Mouse (Mus musculus): ENCODE data around the gene Exoc4.

Gene Exoc4

GRCm38 (mm10) chr6:33763245-33763644 lies 514.4 kb downstream of the Exoc4 start:
- no peak for DNase-seq (ENCODE audit: low read depth)

- no peak for DNase-seq (ENCODE audit: low read depth)
These were observed 515.1 kb downstream of the Exoc4 start for GRCm38 (mm10) chr6:33763970-33764369.

GRCm38 (mm10) chr6:33769251-33769650 lies 520.4 kb downstream of the Exoc4 start:
- DNase-seq (ENCODE audit: low read depth), result no peak

- no peak for DNase-seq (ENCODE audit: low read depth)
These were observed 521.1 kb downstream of the Exoc4 start for GRCm38 (mm10) chr6:33770021-33770420.

- DNase-seq (ENCODE audit: low read depth), result no peak
These were observed 523.8 kb downstream of the Exoc4 start for GRCm38 (mm10) chr6:33772551-33773315.

GRCm38 (mm10) chr6:33792604-33793003 lies 543.7 kb downstream of the Exoc4 start:
- DNase-seq (ENCODE audit: low read depth), result peak; percentile 9

- DNase-seq (ENCODE audit: low read depth), result no peak
These were observed 552.4 kb downstream of the Exoc4 start for GRCm38 (mm10) chr6:33801254-33801653.

GRCm38 (mm10) chr6:33803481-33804098 lies 554.7 kb downstream of the Exoc4 start:
- DNase-seq (ENCODE audit: low read depth), result no peak

- DNase-seq (ENCODE audit: low read depth), result peak; percentile 71
These were observed 555.9 kb downstream of the Exoc4 start for GRCm38 (mm10) chr6:33804775-33805174.

GRCm38 (mm10) chr6:33806072-33806782 lies 557.3 kb downstream of the Exoc4 start:
- DNase-seq (ENCODE audit: low read depth), result no peak

GRCm38 (mm10) chr6:33814386-33814785 lies 565.5 kb downstream of the Exoc4 start:
- no peak for DNase-seq (ENCODE audit: low read depth)

- no peak for DNase-seq (ENCODE audit: low read depth)
These were observed 574.3 kb downstream of the Exoc4 start for GRCm38 (mm10) chr6:33823171-33823570.

GRCm38 (mm10) chr6:33823777-33824302 lies 575.0 kb downstream of the Exoc4 start:
- DNase-seq (ENCODE audit: low read depth), result peak; percentile 2

- DNase-seq (ENCODE audit: low read depth), result no peak
These were observed 579.6 kb downstream of the Exoc4 start for GRCm38 (mm10) chr6:33828499-33828898.

- DNase-seq (ENCODE audit: low read depth), result no peak
These were observed 580.4 kb downstream of the Exoc4 start for GRCm38 (mm10) chr6:33829261-33829660.

- no peak for DNase-seq (ENCODE audit: low read depth)
These were observed 582.4 kb downstream of the Exoc4 start for GRCm38 (mm10) chr6:33831276-33831675.

GRCm38 (mm10) chr6:33832978-33833377 lies 584.1 kb downstream of the Exoc4 start:
- DNase-seq (ENCODE audit: low read depth), result no peak

GRCm38 (mm10) chr6:33836048-33836780 lies 587.3 kb downstream of the Exoc4 start:
- no peak for DNase-seq (ENCODE audit: low read depth)

- DNase-seq (ENCODE audit: low read depth), result no peak
These were observed 594.0 kb downstream of the Exoc4 start for GRCm38 (mm10) chr6:33842901-33843300.

GRCm38 (mm10) chr6:33859049-33859448 lies 610.2 kb downstream of the Exoc4 start:
- no peak for DNase-seq (ENCODE audit: low read depth)

- DNase-seq (ENCODE audit: low read depth), result no peak
These were observed 616.9 kb downstream of the Exoc4 start for GRCm38 (mm10) chr6:33865752-33866151.

All from fibroblast of lung, adult 2 months (primary cell).